Comparison of ENCODE assay signal across 22 mouse cellular contexts in genomic region chr4:32767471-32767870, GRCm38 (mm10). TPM values are rescaled to one million over a fixed set of nuclear protein-coding genes. Genes with fewer than 3 reads are reported as not detected.
DNase-seq lines count a peak whose midpoint lies in the region; ATAC-seq lines count a peak whose summit lies in the region.
"Had no signal": no experiment of that assay in that cellular context is flagged by ENCODE, and none has a peak within 500 bp of the region (broad histone marks: within the 10 kb centered on the region; RNA-seq: fewer than 3 reads in every experiment).

No protein-coding gene starts in this region.

- H3K9ac ChIP-seq in kidney, embryonic 15.5 days, result no peak overlapping the region
- H3K9ac ChIP-seq: forebrain, embryonic 13.5 days; hindbrain, embryonic 13.5 days had no signal

- H3K4me1 ChIP-seq in kidney, embryonic 15.5 days, result no peaks in the 10 kb centered on the region
- H3K4me1 ChIP-seq: forebrain, embryonic 10.5 days; forebrain, embryonic 13.5 days; hindbrain, embryonic 13.5 days had no signal

- no peak for ATAC-seq in kidney, embryonic 15.5 days (replicated peaks; ENCODE audit: low FRiP score)
- no peak for ATAC-seq in cerebellum, adult (ENCODE audit: insufficient number of reproducible peaks, low FRiP score, low TSS enrichment)
- ATAC-seq: forebrain, embryonic 13.5 days; forebrain, embryonic 16.5 days; hindbrain, embryonic 16.5 days; Patski had no signal

- H3K4me2 ChIP-seq in kidney, embryonic 15.5 days, result no peak overlapping the region
- H3K4me2 ChIP-seq: forebrain, embryonic 13.5 days; heart, embryonic 11.5 days; hindbrain, embryonic 13.5 days had no signal

- peak; percentile 31 for DNase-seq in kidney, adult 18-20 months
- DNase-seq in kidney, postnatal 10 days, result no peak
- peak; percentile 52 for DNase-seq in kidney, adult 9 months
- peak; percentile 28 to 45 for DNase-seq in kidney, postnatal 36 days
- DNase-seq: adrenal gland, postnatal 10 days; cerebellum, adult 18-20 months; cerebellum, adult 9-10 months; cerebellum, postnatal 14 days; gastrocnemius, adult 2 months; gastrocnemius, postnatal 14 days; heart, adult 11 months had no signal

- H3K27me3 ChIP-seq in kidney, embryonic 15.5 days, result no peaks in the 10 kb centered on the region
- H3K27me3 ChIP-seq: CH12.LX; forebrain, embryonic 13.5 days; hindbrain, embryonic 13.5 days; Patski had no signal

- H3K36me3 ChIP-seq in kidney, embryonic 15.5 days, result peaks cover 82% of the 10 kb centered on the region

- H3K27ac ChIP-seq in kidney, embryonic 15.5 days, result no peak overlapping the region
- H3K27ac ChIP-seq: forebrain, embryonic 10.5 days; forebrain, embryonic 13.5 days; gastrocnemius, adult 2 months; hindbrain, embryonic 13.5 days had no signal

- 96% methylated on average over 7 of the region's 7 CpGs for WGBS in kidney, embryonic 15.5 days

- H3K4me3 ChIP-seq in kidney, embryonic 15.5 days (replicated peaks), result no peak overlapping the region
- H3K4me3 ChIP-seq: forebrain, embryonic 10.5 days; forebrain, embryonic 13.5 days; gastrocnemius, adult 2 months; hindbrain, embryonic 13.5 days had no signal

- H3K9me3 ChIP-seq in kidney, embryonic 15.5 days (replicated peaks), result no peaks in the 10 kb centered on the region
- H3K9me3 ChIP-seq: forebrain, embryonic 10.5 days; forebrain, embryonic 13.5 days; G1E; hindbrain, embryonic 13.5 days had no signal

RNA-seq across cellular contexts. Expression of gene Lyrm2, which starts 32.6 kb away (rescaled TPM):
- 112 and 115 TPM in 2 replicates for polyA plus RNA-seq in kidney, embryonic 15.5 days (2015; fragmentation: Nextera tagmentation; extraction: Ambion mirVana)
